Mouse (Mus musculus): ENCODE measurements around the gene Ints14. TPM values are rescaled to one million over a fixed set of nuclear protein-coding genes. Genes with fewer than 3 reads are reported as not detected.
"Not testable (repeated sequence)": the region's sequence is repeated elsewhere in the genome, so short reads cannot be mapped to it uniquely, and the experiment has no call there.

Ints14 gene
- polyA plus RNA-seq, 1 experiment from 2014 or later: 64.1 TPM

GRCm38 (mm10) chr9:65021887-65022579, 61.3 kb downstream of the Ints14 start:
- peak overlapping the region; percentile 83 for H3K4me2 ChIP-seq
- ATAC-seq (ENCODE audit: insufficient read depth): peak; percentile 62
- H3K27ac ChIP-seq (ENCODE audit: low read depth): peak overlapping the region; percentile 77
- DNase-seq: no peak
- H3K27me3 ChIP-seq (ENCODE audit: insufficient read depth, low read length): no peaks in the 10 kb centered on the region
- H3K4me1 ChIP-seq (ENCODE audit: insufficient read depth): peaks cover 12% of the 10 kb centered on the region
- no peaks in the 10 kb centered on the region for H3K9me3 ChIP-seq (ENCODE audit: low read depth, low read length)
- no peaks in the 10 kb centered on the region for H3K36me3 ChIP-seq (ENCODE audit: insufficient read depth)
- peak overlapping the region; percentile 91 for H3K9ac ChIP-seq
- H3K4me3 ChIP-seq (ENCODE audit: low read depth, low read length): peak overlapping the region; percentile 91
- WGBS: 13% methylated on average over 9 of the region's 9 CpGs
- no peak for TF ChIP-seq CTCF (IDR thresholded peaks at IDR 0.05; ENCODE audit: low read depth)

- Histone ChIP-seq H3K4me3 (ENCODE audit: low read depth, low read length) (no peak overlapping the region), H3K4me1 (ENCODE audit: insufficient read depth) (peaks cover 12% of the 10 kb centered on the region), H3K27ac (ENCODE audit: low read depth) (no peak overlapping the region), H3K36me3 (ENCODE audit: insufficient read depth) (no peaks in the 10 kb centered on the region), H3K9ac (no peak overlapping the region), H3K9me3 (ENCODE audit: low read depth, low read length) (no peaks in the 10 kb centered on the region), H3K4me2 (no peak overlapping the region; the same call in 1 of the 2 replicates), H3K27me3 (ENCODE audit: insufficient read depth, low read length) (no peaks in the 10 kb centered on the region)
- WGBS: 37% methylated on average over 4 of the region's 4 CpGs
- no peak; the same call in 1 of the 2 replicates for ATAC-seq (ENCODE audit: insufficient read depth)
- 0 out of 2 replicates have a peak, but pooled peaks have one; percentile 10 for TF ChIP-seq CTCF (IDR thresholded peaks at IDR 0.05; ENCODE audit: low read depth)
- peak; percentile 18 for DNase-seq
Observed at GRCm38 (mm10) chr9:65022580-65023135, 62.0 kb downstream of the Ints14 start.

GRCm38 (mm10) chr9:65023447-65023846, 62.7 kb downstream of the Ints14 start:
- TF ChIP-seq CTCF (IDR thresholded peaks at IDR 0.05; ENCODE audit: low read depth): no peak
- no peak overlapping the region for H3K9ac ChIP-seq
- no peaks in the 10 kb centered on the region for H3K9me3 ChIP-seq (ENCODE audit: low read depth, low read length)
- DNase-seq: no peak
- H3K4me1 ChIP-seq (ENCODE audit: insufficient read depth): peaks cover 12% of the 10 kb centered on the region
- WGBS: 89% methylated on average over 3 of the region's 3 CpGs
- H3K27me3 ChIP-seq (ENCODE audit: insufficient read depth, low read length): no peaks in the 10 kb centered on the region
- no peak for ATAC-seq (ENCODE audit: insufficient read depth)
- H3K36me3 ChIP-seq (ENCODE audit: insufficient read depth): no peaks in the 10 kb centered on the region
- H3K27ac ChIP-seq (ENCODE audit: low read depth): no peak overlapping the region
- no peak overlapping the region for H3K4me3 ChIP-seq (ENCODE audit: low read depth, low read length)
- no peak overlapping the region for H3K4me2 ChIP-seq

- no peaks in the 10 kb centered on the region for H3K27me3 ChIP-seq (ENCODE audit: insufficient read depth, low read length)
- 71% methylated on average over 7 of the region's 7 CpGs for WGBS
- no peak overlapping the region for H3K4me2 ChIP-seq
- no peak for TF ChIP-seq CTCF (IDR thresholded peaks at IDR 0.05; ENCODE audit: low read depth)
- DNase-seq (no peak), ATAC-seq (ENCODE audit: insufficient read depth) (no peak)
- no peaks in the 10 kb centered on the region for H3K9me3 ChIP-seq (ENCODE audit: low read depth, low read length)
- no peak overlapping the region for H3K27ac ChIP-seq (ENCODE audit: low read depth)
- H3K36me3 ChIP-seq (ENCODE audit: insufficient read depth): no peaks in the 10 kb centered on the region
- H3K9ac ChIP-seq: no peak overlapping the region
- H3K4me3 ChIP-seq (ENCODE audit: low read depth, low read length): no peak overlapping the region
- no peaks in the 10 kb centered on the region; the same call in 1 of the 2 replicates for H3K4me1 ChIP-seq (ENCODE audit: insufficient read depth)
Observed at GRCm38 (mm10) chr9:65027241-65027640, 66.5 kb downstream of the Ints14 start.

- H3K4me3 ChIP-seq (ENCODE audit: low read depth, low read length): no peak overlapping the region
- H3K36me3 ChIP-seq (ENCODE audit: insufficient read depth): no peaks in the 10 kb centered on the region
- no peak overlapping the region for H3K9ac ChIP-seq
- ATAC-seq (ENCODE audit: insufficient read depth) (no peak), DNase-seq (no peak)
- no peaks in the 10 kb centered on the region for H3K27me3 ChIP-seq (ENCODE audit: insufficient read depth, low read length)
- no peak overlapping the region for H3K27ac ChIP-seq (ENCODE audit: low read depth)
- no peaks in the 10 kb centered on the region for H3K9me3 ChIP-seq (ENCODE audit: low read depth, low read length)
- no peak overlapping the region for H3K4me2 ChIP-seq
- WGBS: 82% methylated on average over 5 of the region's 5 CpGs
- H3K4me1 ChIP-seq (ENCODE audit: insufficient read depth): no peaks in the 10 kb centered on the region
- TF ChIP-seq CTCF (IDR thresholded peaks at IDR 0.05; ENCODE audit: low read depth): no peak
Observed at GRCm38 (mm10) chr9:65028313-65028712, 67.6 kb downstream of the Ints14 start.

- not testable (repeated sequence) for H3K27ac ChIP-seq (ENCODE audit: low read depth); H3K4me3 ChIP-seq (ENCODE audit: low read depth, low read length); DNase-seq; ATAC-seq (ENCODE audit: insufficient read depth); H3K9ac ChIP-seq; H3K9me3 ChIP-seq (ENCODE audit: low read depth, low read length); H3K4me2 ChIP-seq; H3K4me1 ChIP-seq (ENCODE audit: insufficient read depth); H3K27me3 ChIP-seq (ENCODE audit: insufficient read depth, low read length)
- WGBS: 74% methylated on average over 5 of the region's 5 CpGs
- peaks cover 12% of the 10 kb centered on the region; the same call in 1 of the 2 replicates for H3K36me3 ChIP-seq (ENCODE audit: insufficient read depth)
Observed at GRCm38 (mm10) chr9:65031355-65031754, 70.7 kb downstream of the Ints14 start.

GRCm38 (mm10) chr9:65031894-65032268, 71.2 kb downstream of the Ints14 start:
- 30% methylated on average over 4 of the region's 4 CpGs for WGBS
- DNase-seq: no peak
- Histone ChIP-seq H3K4me1 (ENCODE audit: insufficient read depth) (no peaks in the 10 kb centered on the region), H3K27me3 (ENCODE audit: insufficient read depth, low read length) (no peaks in the 10 kb centered on the region), H3K27ac (ENCODE audit: low read depth) (no peak overlapping the region), H3K9me3 (ENCODE audit: low read depth, low read length) (no peaks in the 10 kb centered on the region), H3K36me3 (ENCODE audit: insufficient read depth) (peaks cover 13% of the 10 kb centered on the region; the same call in 1 of the 2 replicates), H3K9ac (no peak overlapping the region), H3K4me3 (ENCODE audit: low read depth, low read length) (peak overlapping the region; percentile 99), H3K4me2 (peak overlapping the region; percentile 47)
- no peak for ATAC-seq (ENCODE audit: insufficient read depth)
- no peak for TF ChIP-seq CTCF (IDR thresholded peaks at IDR 0.05; ENCODE audit: low read depth)
